Mouse (Mus musculus) heart, postnatal 0 days (tissue): ENCODE data around the gene Dclre1a.
"Not testable (repeated sequence)": the region's sequence is repeated elsewhere in the genome, so short reads cannot be mapped to it uniquely, and the experiment has no call there.

Source experiments
- CTCF ChIP-seq: IDR thresholded peaks from 2 replicates; pipeline ENCODE4 v1.5.1; 2016; ENCODE audit warnings: antibody characterized with exemption, control low read depth, low read depth
- EP300 ChIP-seq: IDR thresholded peaks from 2 replicates; pipeline ENCODE4 v1.6.1; 2016; ENCODE audit warnings: antibody characterized with exemption, low read depth

GRCm38 (mm10) chr19:56513527-56513926, 34.5 kb downstream of the Dclre1a start:
- not testable (repeated sequence) for TF ChIP-seq CTCF, EP300
